Mouse (Mus musculus): ENCODE measurements around the gene Igfbp2. TPM values are rescaled to one million over a fixed set of nuclear protein-coding genes. Genes with fewer than 3 reads are reported as not detected.

Gene Igfbp2
- polyA plus RNA-seq, 1 experiment from 2014 or later, result 385 TPM

- H3K9me3 ChIP-seq, result no peaks in the 10 kb centered on the region
- H3K9ac ChIP-seq (replicated peaks), result no peak overlapping the region
- no peak for ATAC-seq
- H3K27me3 ChIP-seq, result no peaks in the 10 kb centered on the region; the same call in 1 of the 2 replicates
- WGBS, result 89% methylated on average over 6 of the region's 6 CpGs
- H3K4me2 ChIP-seq (replicated peaks), result no peak overlapping the region
- no peak overlapping the region for H3K27ac ChIP-seq
- H3K4me3 ChIP-seq (replicated peaks), result no peak overlapping the region
- peaks cover 18% of the 10 kb centered on the region for H3K4me1 ChIP-seq (replicated peaks)
- H3K36me3 ChIP-seq, result no peaks in the 10 kb centered on the region
Observed at GRCm38 (mm10) chr1:72819995-72820394, 4.3 kb upstream of the Igfbp2 start.

- ATAC-seq, result no peak
- H3K9ac ChIP-seq (replicated peaks), result no peak overlapping the region
- H3K4me1 ChIP-seq (replicated peaks), result peaks cover 40% of the 10 kb centered on the region
- no peak overlapping the region for H3K27ac ChIP-seq
- 52% methylated on average over 10 of the region's 10 CpGs for WGBS
- no peaks in the 10 kb centered on the region for H3K36me3 ChIP-seq
- H3K4me3 ChIP-seq (replicated peaks), result no peak overlapping the region
- no peaks in the 10 kb centered on the region for H3K9me3 ChIP-seq
- H3K4me2 ChIP-seq (replicated peaks), result 0 out of 2 replicates have a peak overlapping the region, but pooled peaks have one; percentile 92
- no peaks in the 10 kb centered on the region; the same call in 1 of the 2 replicates for H3K27me3 ChIP-seq
Observed at GRCm38 (mm10) chr1:72822893-72823292, 1.4 kb upstream of the Igfbp2 start.

- WGBS, result under 1% methylated on average over 37 of the region's 37 CpGs
- Histone ChIP-seq H3K9me3 (no peaks in the 10 kb centered on the region), H3K9ac (replicated peaks) (peak overlapping the region; percentile 90), H3K36me3 (no peaks in the 10 kb centered on the region), H3K27me3 (no peaks in the 10 kb centered on the region; the same call in 1 of the 2 replicates), H3K4me1 (replicated peaks) (peaks cover 46% of the 10 kb centered on the region), H3K4me3 (replicated peaks) (peak overlapping the region; percentile 86), H3K4me2 (replicated peaks) (peak overlapping the region; percentile 92), H3K27ac (peak overlapping the region; percentile 91)
- peak; percentile 68 for ATAC-seq
Observed at GRCm38 (mm10) chr1:72824707-72825101, 401 bp downstream of the Igfbp2 start.

GRCm38 (mm10) chr1:72825286-72825685 lies 983 bp downstream of the Igfbp2 start:
- WGBS, result 1% methylated on average over 20 of the region's 20 CpGs
- peak; percentile 1; the same call in 1 of the 2 replicates for ATAC-seq

GRCm38 (mm10) chr1:72825921-72826320 lies 1.6 kb downstream of the Igfbp2 start:
- H3K4me1 ChIP-seq (replicated peaks), result peaks cover 46% of the 10 kb centered on the region
- peak overlapping the region; percentile 92 for H3K4me2 ChIP-seq (replicated peaks)
- no peak for ATAC-seq
- H3K27ac ChIP-seq, result peak overlapping the region; percentile 91
- peak overlapping the region; percentile 86 for H3K4me3 ChIP-seq (replicated peaks)
- H3K27me3 ChIP-seq, result no peaks in the 10 kb centered on the region; the same call in 1 of the 2 replicates
- H3K36me3 ChIP-seq, result peaks cover 12% of the 10 kb centered on the region
- 1% methylated on average over 4 of the region's 4 CpGs for WGBS
- no peaks in the 10 kb centered on the region; the same call in 1 of the 2 replicates for H3K9me3 ChIP-seq
- H3K9ac ChIP-seq (replicated peaks), result peak overlapping the region; percentile 90

More at GRCm38 (mm10) chr1:72825286-72825685, 983 bp downstream of the Igfbp2 start:
- H3K27ac ChIP-seq, result peak overlapping the region; percentile 91
- H3K9me3 ChIP-seq, result no peaks in the 10 kb centered on the region
- peak overlapping the region; percentile 92 for H3K4me2 ChIP-seq (replicated peaks)
- H3K36me3 ChIP-seq, result peaks cover 6% of the 10 kb centered on the region
- H3K4me1 ChIP-seq (replicated peaks), result peaks cover 46% of the 10 kb centered on the region
- no peaks in the 10 kb centered on the region; the same call in 1 of the 2 replicates for H3K27me3 ChIP-seq
- peak overlapping the region; percentile 86 for H3K4me3 ChIP-seq (replicated peaks)
- peak overlapping the region; percentile 90 for H3K9ac ChIP-seq (replicated peaks)

- ATAC-seq, result 0 out of 2 replicates have a peak, but pooled peaks have one; percentile 6
- Histone ChIP-seq H3K4me1 (replicated peaks) (peaks cover 46% of the 10 kb centered on the region), H3K9me3 (no peaks in the 10 kb centered on the region; the same call in 1 of the 2 replicates), H3K9ac (replicated peaks) (peak overlapping the region; percentile 90), H3K36me3 (peaks cover 17% of the 10 kb centered on the region), H3K27ac (peak overlapping the region; percentile 91), H3K4me3 (replicated peaks) (peak overlapping the region; percentile 86), H3K4me2 (replicated peaks) (peak overlapping the region; percentile 92), H3K27me3 (no peaks in the 10 kb centered on the region; the same call in 1 of the 2 replicates)
- WGBS, result 0% methylated on average over 6 of the region's 6 CpGs
Observed at GRCm38 (mm10) chr1:72826446-72826845, 2.1 kb downstream of the Igfbp2 start.

GRCm38 (mm10) chr1:72826931-72827330 lies 2.6 kb downstream of the Igfbp2 start:
- peak overlapping the region; percentile 86 for H3K4me3 ChIP-seq (replicated peaks)
- 0 out of 2 replicates have a peak, but pooled peaks have one; percentile 21 for ATAC-seq
- H3K9ac ChIP-seq (replicated peaks), result peak overlapping the region; percentile 90
- H3K27ac ChIP-seq, result peak overlapping the region; percentile 91
- H3K4me2 ChIP-seq (replicated peaks), result peak overlapping the region; percentile 92
- no peaks in the 10 kb centered on the region; the same call in 1 of the 2 replicates for H3K9me3 ChIP-seq
- peaks cover 18% of the 10 kb centered on the region for H3K36me3 ChIP-seq
- H3K4me1 ChIP-seq (replicated peaks), result peaks cover 46% of the 10 kb centered on the region
- WGBS, result under 1% methylated on average over 7 of the region's 7 CpGs
- no peaks in the 10 kb centered on the region; the same call in 1 of the 2 replicates for H3K27me3 ChIP-seq

- Histone ChIP-seq H3K27ac (peak overlapping the region; percentile 91), H3K27me3 (no peaks in the 10 kb centered on the region; the same call in 1 of the 2 replicates), H3K9ac (replicated peaks) (peak overlapping the region; percentile 90), H3K9me3 (no peaks in the 10 kb centered on the region; the same call in 1 of the 2 replicates), H3K4me2 (replicated peaks) (peak overlapping the region; percentile 92), H3K4me1 (replicated peaks) (peaks cover 52% of the 10 kb centered on the region), H3K4me3 (replicated peaks) (peak overlapping the region; percentile 86), H3K36me3 (peaks cover 18% of the 10 kb centered on the region)
- ATAC-seq, result peak; percentile 59
- 9% methylated on average over 12 of the region's 12 CpGs for WGBS
Observed at GRCm38 (mm10) chr1:72827411-72828315, 3.4 kb downstream of the Igfbp2 start.

GRCm38 (mm10) chr1:72828843-72829242 lies 4.5 kb downstream of the Igfbp2 start:
- no peak for ATAC-seq
- no peaks in the 10 kb centered on the region; the same call in 1 of the 2 replicates for H3K9me3 ChIP-seq
- no peak overlapping the region for H3K9ac ChIP-seq (replicated peaks)
- peaks cover 25% of the 10 kb centered on the region for H3K36me3 ChIP-seq
- H3K4me2 ChIP-seq (replicated peaks), result no peak overlapping the region
- no peaks in the 10 kb centered on the region for H3K27me3 ChIP-seq
- H3K4me1 ChIP-seq (replicated peaks), result peaks cover 58% of the 10 kb centered on the region
- H3K27ac ChIP-seq, result no peak overlapping the region
- 90% methylated on average over 5 of the region's 5 CpGs for WGBS
- H3K4me3 ChIP-seq (replicated peaks), result no peak overlapping the region

GRCm38 (mm10) chr1:72830485-72830884 lies 6.2 kb downstream of the Igfbp2 start:
- 97% methylated on average over 2 of the region's 2 CpGs for WGBS
- no peak for ATAC-seq
- H3K4me2 ChIP-seq (replicated peaks), result no peak overlapping the region
- H3K4me3 ChIP-seq (replicated peaks), result no peak overlapping the region
- no peak overlapping the region for H3K27ac ChIP-seq
- H3K9ac ChIP-seq (replicated peaks), result no peak overlapping the region
- H3K4me1 ChIP-seq (replicated peaks), result peaks cover 48% of the 10 kb centered on the region
- peaks cover 26% of the 10 kb centered on the region for H3K36me3 ChIP-seq
- H3K9me3 ChIP-seq, result no peaks in the 10 kb centered on the region; the same call in 1 of the 2 replicates
- no peaks in the 10 kb centered on the region for H3K27me3 ChIP-seq

GRCm38 (mm10) chr1:72832715-72833153 lies 8.4 kb downstream of the Igfbp2 start:
- 46% methylated on average over 3 of the region's 3 CpGs for WGBS
- Histone ChIP-seq H3K36me3 (peaks cover 32% of the 10 kb centered on the region), H3K4me1 (replicated peaks) (peaks cover 26% of the 10 kb centered on the region), H3K9me3 (no peaks in the 10 kb centered on the region; the same call in 1 of the 2 replicates), H3K4me3 (replicated peaks) (no peak overlapping the region), H3K9ac (replicated peaks) (no peak overlapping the region), H3K27ac (peak overlapping the region; percentile 45), H3K27me3 (no peaks in the 10 kb centered on the region), H3K4me2 (replicated peaks) (no peak overlapping the region)
- ATAC-seq, result 0 out of 2 replicates have a peak, but pooled peaks have one; percentile 11

- H3K27me3 ChIP-seq, result no peaks in the 10 kb centered on the region
- 78% methylated on average over 4 of the region's 4 CpGs for WGBS
- ATAC-seq, result no peak
- H3K4me3 ChIP-seq (replicated peaks), result no peak overlapping the region
- peaks cover 19% of the 10 kb centered on the region for H3K4me1 ChIP-seq (replicated peaks)
- peaks cover 37% of the 10 kb centered on the region for H3K36me3 ChIP-seq
- H3K27ac ChIP-seq, result peak overlapping the region; percentile 45; the same call in 1 of the 2 replicates
- H3K4me2 ChIP-seq (replicated peaks), result no peak overlapping the region
- no peak overlapping the region for H3K9ac ChIP-seq (replicated peaks)
- H3K9me3 ChIP-seq, result no peaks in the 10 kb centered on the region; the same call in 1 of the 2 replicates
Observed at GRCm38 (mm10) chr1:72833563-72833962, 9.3 kb downstream of the Igfbp2 start.
